Mouse (Mus musculus): ENCODE measurements around the gene Olfr1246. TPM values are rescaled to one million over a fixed set of nuclear protein-coding genes. Genes with fewer than 3 reads are reported as not detected.
"Not testable (repeated sequence)": the region's sequence is repeated elsewhere in the genome, so short reads cannot be mapped to it uniquely, and the experiment has no call there.

Gene Olfr1246
- polyA plus RNA-seq (2015; fragmentation: Nextera tagmentation; extraction: Ambion mirVana): not detected in 2 replicates

DNA sequence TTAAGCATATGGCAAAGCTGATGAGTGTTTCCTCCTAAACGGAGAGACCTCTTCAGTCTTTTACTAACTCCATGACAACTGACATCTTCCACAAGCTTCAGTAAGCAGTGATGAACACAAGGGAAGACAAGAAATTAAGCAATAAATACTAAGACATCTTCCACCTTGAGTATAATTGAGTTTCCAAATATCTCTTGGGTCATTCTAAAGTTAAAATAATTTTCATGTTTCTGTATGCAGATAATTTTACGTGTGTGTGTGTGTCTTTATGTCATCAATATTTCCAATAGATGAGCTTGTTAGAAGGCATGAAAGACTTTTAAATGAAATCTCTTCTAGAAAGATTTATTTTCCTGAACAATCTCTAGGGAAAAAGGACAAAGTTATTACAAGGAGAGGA lies at the start of gene Olfr1246:
Olfr1246 (minus strand) TSS at position 101 of the 400 bp plus-strand sequence.
- Histone ChIP-seq H3K4me2 (no peak within 1 kb of the TSS), H3K4me3 (no peak within 1 kb of the TSS), H3K27ac (no peak within 1 kb of the TSS), H3K36me3 (no peaks in the 10 kb centered on the region), H3K9me3 (no peaks in the 10 kb centered on the region), H3K27me3 (no peaks in the 10 kb centered on the region), H3K9ac (no peak within 1 kb of the TSS), H3K4me1 (replicated peaks) (no peaks in the 10 kb centered on the region)
- whole genome bisulfite sequencing: 89% methylated on average over 2 of the region's 2 CpGs
- no peak for ATAC-seq (ENCODE audit: low FRiP score)

GRCm38 (mm10) chr2:89634883-89635282 lies 41.9 kb upstream of the Olfr1246 start, which contains the start of gene Olfr1249:
Gene Olfr1249 (minus strand): TSS chr2:89634983.
- WGBS: 96% methylated on average over 2 of the region's 2 CpGs
- Histone ChIP-seq H3K4me2 (no peak within 1 kb of the TSS), H3K27me3 (no peaks in the 10 kb centered on the region), H3K4me3 (no peak within 1 kb of the TSS), H3K27ac (no peak within 1 kb of the TSS), H3K36me3 (no peaks in the 10 kb centered on the region), H3K9me3 (no peaks in the 10 kb centered on the region), H3K9ac (no peak within 1 kb of the TSS), H3K4me1 (replicated peaks) (no peaks in the 10 kb centered on the region)
- no peak for ATAC-seq (ENCODE audit: low FRiP score)

GRCm38 (mm10) chr2:89618145-89618544 lies 25.2 kb upstream of the Olfr1246 start, which contains the start of gene Olfr1248:
Gene Olfr1248 (minus strand): TSS chr2:89618245.
- H3K27ac ChIP-seq; H3K9me3 ChIP-seq; ATAC-seq (ENCODE audit: low FRiP score); H3K4me3 ChIP-seq; H3K27me3 ChIP-seq; H3K4me1 ChIP-seq (replicated peaks); H3K9ac ChIP-seq; H3K4me2 ChIP-seq; H3K36me3 ChIP-seq: not testable (repeated sequence)
- WGBS: 94% methylated on average over 1 of the region's 1 CpGs

DNA sequence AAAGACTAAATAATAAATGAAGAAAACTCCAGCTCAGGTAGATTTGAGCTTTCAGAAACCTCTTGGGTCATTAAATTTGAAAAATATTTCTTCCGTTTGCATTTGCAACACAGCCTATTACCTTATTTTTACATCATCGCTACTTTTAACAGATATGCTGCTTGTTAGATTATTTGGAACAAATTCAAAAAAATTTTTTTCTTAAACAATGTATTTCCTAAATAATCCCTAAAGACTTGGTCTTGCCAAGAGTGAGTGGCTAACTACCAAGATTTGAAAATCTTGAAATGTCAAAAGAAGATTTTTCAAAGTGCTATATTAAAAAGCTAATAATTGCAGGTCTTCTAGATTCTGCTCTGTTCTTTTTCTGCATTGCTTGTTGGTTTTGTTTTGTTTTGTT lies 21.1 kb upstream of the Olfr1246 start, which contains the start of gene Olfr1247:
Olfr1247 (minus strand) TSS at position 101 of the 400 bp plus-strand sequence.
- no peak for ATAC-seq (ENCODE audit: low FRiP score)
- Histone ChIP-seq H3K9ac (no peak within 1 kb of the TSS), H3K9me3 (no peaks in the 10 kb centered on the region), H3K4me1 (replicated peaks) (no peaks in the 10 kb centered on the region), H3K36me3 (no peaks in the 10 kb centered on the region), H3K4me2 (no peak within 1 kb of the TSS), H3K27me3 (no peaks in the 10 kb centered on the region), H3K4me3 (no peak within 1 kb of the TSS), H3K27ac (no peak within 1 kb of the TSS)
- WGBS: 97% methylated on average over 2 of the region's 2 CpGs

DNA sequence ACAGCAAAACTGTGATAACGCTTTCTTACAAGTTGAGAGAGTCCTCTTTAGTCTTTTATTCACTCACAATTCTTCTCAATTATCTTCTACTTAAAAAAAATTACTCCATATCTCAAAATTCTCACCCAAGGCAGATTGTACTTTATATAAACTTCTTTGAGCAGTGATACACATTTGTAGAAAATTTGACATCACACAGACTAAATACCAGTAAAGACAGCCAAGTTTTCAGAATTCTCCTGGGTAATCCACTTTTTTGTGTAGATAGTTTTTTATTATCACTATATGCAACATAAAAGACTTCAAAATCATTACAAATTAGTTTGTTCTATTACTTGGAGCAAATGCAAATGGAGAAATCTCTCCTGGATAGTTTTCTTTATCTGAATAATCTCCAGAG lies 14.6 kb downstream of the Olfr1246 start, which contains the start of gene Olfr1245:
Olfr1245 (minus strand) TSS at position 101 of the 400 bp plus-strand sequence.
- Histone ChIP-seq H3K4me3 (no peak within 1 kb of the TSS), H3K4me2 (no peak within 1 kb of the TSS), H3K27ac (no peak within 1 kb of the TSS), H3K9me3 (no peaks in the 10 kb centered on the region), H3K9ac (no peak within 1 kb of the TSS), H3K27me3 (no peaks in the 10 kb centered on the region), H3K4me1 (replicated peaks) (no peaks in the 10 kb centered on the region), H3K36me3 (no peaks in the 10 kb centered on the region)
- WGBS: 92% methylated on average over 1 of the region's 1 CpGs
- ATAC-seq (ENCODE audit: low FRiP score): no peak

GRCm38 (mm10) chr2:89562706-89563105 lies 30.3 kb downstream of the Olfr1246 start:
- not testable (repeated sequence) for H3K27ac ChIP-seq; H3K9ac ChIP-seq; ATAC-seq (ENCODE audit: low FRiP score); H3K27me3 ChIP-seq; H3K4me3 ChIP-seq; H3K36me3 ChIP-seq; H3K9me3 ChIP-seq; H3K4me2 ChIP-seq; H3K4me1 ChIP-seq (replicated peaks)
- WGBS: 64% methylated on average over 2 of the region's 2 CpGs

- no peak overlapping the region for H3K27ac ChIP-seq
- no peaks in the 10 kb centered on the region for H3K9me3 ChIP-seq
- no peak for ATAC-seq (ENCODE audit: low FRiP score)
- no peaks in the 10 kb centered on the region for H3K27me3 ChIP-seq
- H3K4me1 ChIP-seq (replicated peaks): no peaks in the 10 kb centered on the region
- WGBS: 59% methylated on average over 2 of the region's 2 CpGs
- H3K4me2 ChIP-seq: no peak overlapping the region
- H3K36me3 ChIP-seq: no peaks in the 10 kb centered on the region
- H3K4me3 ChIP-seq: no peak overlapping the region
- H3K9ac ChIP-seq: no peak overlapping the region
Measured at GRCm38 (mm10) chr2:89544516-89544915, 48.4 kb downstream of the Olfr1246 start.

DNA sequence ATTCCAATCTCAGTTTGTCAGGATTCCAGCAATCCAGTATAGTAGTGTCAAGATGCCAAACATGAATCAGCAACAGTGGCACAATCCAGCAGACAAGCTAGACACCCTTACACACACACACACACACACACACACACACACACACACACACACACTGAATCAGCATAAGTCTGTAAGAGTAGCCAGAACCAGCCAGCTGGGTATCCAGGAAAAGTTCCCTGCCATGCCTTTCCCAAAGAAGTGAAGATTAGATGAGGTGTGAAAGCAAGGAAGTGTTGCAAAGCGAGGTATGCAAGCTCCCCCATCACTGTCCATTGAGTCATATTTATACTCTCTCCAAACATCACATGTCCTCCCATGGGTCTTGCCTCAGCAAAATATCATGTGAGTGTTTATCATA lies 53.0 kb downstream of the Olfr1246 start:
- Histone ChIP-seq H3K36me3 (no peaks in the 10 kb centered on the region), H3K4me1 (replicated peaks) (no peaks in the 10 kb centered on the region), H3K4me2 (no peak overlapping the region), H3K27ac (no peak overlapping the region), H3K9ac (no peak overlapping the region), H3K4me3 (no peak overlapping the region), H3K27me3 (no peaks in the 10 kb centered on the region), H3K9me3 (no peaks in the 10 kb centered on the region)
- ATAC-seq (ENCODE audit: low FRiP score): no peak
- WGBS: 79% methylated on average over 1 of the region's 1 CpGs

Other genes starting within 250 kb of the Olfr1246 start
- not detected in 2 replicates for gene Olfr1234, start 228.3 kb downstream of the Olfr1246 start, polyA plus RNA-seq (2015; fragmentation: Nextera tagmentation; extraction: Ambion mirVana)
- gene Olfr1238, start 183.5 kb downstream of the Olfr1246 start, polyA plus RNA-seq (2015; fragmentation: Nextera tagmentation; extraction: Ambion mirVana): not detected in 2 replicates
- not detected in 2 replicates for gene Olfr1239, start 172.8 kb downstream of the Olfr1246 start, polyA plus RNA-seq (2015; fragmentation: Nextera tagmentation; extraction: Ambion mirVana)
- gene Olfr1240, start 150.2 kb downstream of the Olfr1246 start, polyA plus RNA-seq (2015; fragmentation: Nextera tagmentation; extraction: Ambion mirVana): not detected in 2 replicates
- gene Olfr1241, start 106.0 kb downstream of the Olfr1246 start, polyA plus RNA-seq (2015; fragmentation: Nextera tagmentation; extraction: Ambion mirVana): not detected in 2 replicates
- not detected in 2 replicates for gene Olfr1242, start 94.8 kb downstream of the Olfr1246 start, polyA plus RNA-seq (2015; fragmentation: Nextera tagmentation; extraction: Ambion mirVana)
- gene Olfr1243, start 61.7 kb downstream of the Olfr1246 start, polyA plus RNA-seq (2015; fragmentation: Nextera tagmentation; extraction: Ambion mirVana): not detected in 2 replicates
- gene Olfr1245, start 14.7 kb downstream of the Olfr1246 start, polyA plus RNA-seq (2015; fragmentation: Nextera tagmentation; extraction: Ambion mirVana): not detected in 2 replicates
- gene Olfr1247, start 21.0 kb upstream of the Olfr1246 start, polyA plus RNA-seq (2015; fragmentation: Nextera tagmentation; extraction: Ambion mirVana): not detected in 2 replicates
- not detected in 2 replicates for gene Olfr1248, start 25.1 kb upstream of the Olfr1246 start, polyA plus RNA-seq (2015; fragmentation: Nextera tagmentation; extraction: Ambion mirVana)
- gene Olfr1249, start 41.8 kb upstream of the Olfr1246 start, polyA plus RNA-seq (2015; fragmentation: Nextera tagmentation; extraction: Ambion mirVana): not detected in 2 replicates
- gene Olfr1250, start 68.3 kb upstream of the Olfr1246 start, polyA plus RNA-seq (2015; fragmentation: Nextera tagmentation; extraction: Ambion mirVana): not detected in 2 replicates
- gene Olfr1251, start 78.8 kb upstream of the Olfr1246 start, polyA plus RNA-seq (2015; fragmentation: Nextera tagmentation; extraction: Ambion mirVana): not detected in 2 replicates
- not detected in 2 replicates for gene Olfr1252, start 131.9 kb upstream of the Olfr1246 start, polyA plus RNA-seq (2015; fragmentation: Nextera tagmentation; extraction: Ambion mirVana)
- not detected in 2 replicates for gene Olfr1253, start 163.9 kb upstream of the Olfr1246 start, polyA plus RNA-seq (2015; fragmentation: Nextera tagmentation; extraction: Ambion mirVana)
- gene Olfr1254, start 200.5 kb upstream of the Olfr1246 start, polyA plus RNA-seq (2015; fragmentation: Nextera tagmentation; extraction: Ambion mirVana): not detected in 2 replicates
- not detected in 2 replicates for gene Olfr1255, start 218.9 kb upstream of the Olfr1246 start, polyA plus RNA-seq (2015; fragmentation: Nextera tagmentation; extraction: Ambion mirVana)
- gene Olfr1256, start 248.4 kb upstream of the Olfr1246 start, polyA plus RNA-seq (2015; fragmentation: Nextera tagmentation; extraction: Ambion mirVana): not detected in 2 replicates